Mouse (Mus musculus) erythroblast, embryonic 14.5 days (primary cell): Measurements from ENCODE around the gene Dpp6.

Experiments
- GATA1 ChIP-seq: IDR thresholded peaks from 2 replicates; pipeline ENCODE4 v1.6.1; 2012; ENCODE audit warnings: low read length, inconsistent platforms, mixed read lengths
- TAL1 ChIP-seq: IDR thresholded peaks from 3 replicates; pipeline ENCODE4 v1.6.1; 2012; ENCODE audit warnings: low read length, inconsistent platforms, mixed read lengths

- TF ChIP-seq GATA1 (no peak), TAL1 (no peak)
Observed at GRCm38 (mm10) chr5:27317832-27318231, 500.8 kb downstream of the Dpp6 start.
